Mouse (Mus musculus): ENCODE results near the gene Olfr1272.
"Not testable (repeated sequence)": the region's sequence is repeated elsewhere in the genome, so short reads cannot be mapped to it uniquely, and the experiment has no call there.

Gene Olfr1272

DNA sequence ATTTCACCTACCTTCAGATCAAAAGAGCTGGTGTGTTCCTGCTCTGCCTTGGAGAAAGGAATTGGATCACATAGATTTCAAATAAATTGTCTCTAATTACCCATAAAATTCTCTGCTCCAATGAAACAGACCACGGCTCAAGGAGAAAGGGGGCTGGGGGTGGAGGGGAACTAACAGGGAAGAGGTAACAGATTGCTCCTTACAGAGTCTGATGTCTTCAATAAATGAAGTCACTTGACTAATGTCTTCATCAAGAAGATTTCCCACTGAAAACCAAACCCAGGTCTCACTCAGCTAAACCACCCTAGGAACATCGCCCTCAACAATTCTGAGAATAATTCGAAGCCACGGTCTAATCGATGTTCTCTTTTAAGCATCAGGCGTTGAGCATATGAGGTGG, at the start of gene Olfr1272:
Olfr1272 (minus strand) TSS at position 101 of the 400 bp plus-strand sequence.
- in situ Hi-C loops (cut with MboI), result no loop called here

DNA sequence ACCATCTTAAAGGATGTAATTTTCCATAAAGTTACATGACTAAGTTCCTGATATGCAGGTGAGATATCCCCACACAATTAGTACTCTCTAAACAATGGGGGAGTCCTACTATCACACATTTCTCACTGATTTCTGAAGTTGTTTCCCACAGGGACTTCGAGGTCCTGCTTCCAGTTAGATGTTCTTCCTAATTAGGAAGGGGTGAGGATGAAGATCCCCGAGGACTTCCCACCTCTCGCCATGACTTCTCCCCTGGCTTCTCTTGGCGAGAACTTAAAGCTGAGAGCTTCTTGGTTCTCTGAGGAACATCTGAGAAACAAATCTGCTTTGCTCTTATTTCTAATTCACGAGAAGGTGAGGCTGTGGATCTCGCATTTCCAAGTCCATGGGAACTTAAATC, 29.3 kb upstream of the Olfr1272 start, which contains the start of gene Gm13769:
Gm13769 (plus strand) TSS at position 301 of the 400 bp plus-strand sequence.
- in situ Hi-C loops (cut with MboI), result not testable (repeated sequence)

DNA sequence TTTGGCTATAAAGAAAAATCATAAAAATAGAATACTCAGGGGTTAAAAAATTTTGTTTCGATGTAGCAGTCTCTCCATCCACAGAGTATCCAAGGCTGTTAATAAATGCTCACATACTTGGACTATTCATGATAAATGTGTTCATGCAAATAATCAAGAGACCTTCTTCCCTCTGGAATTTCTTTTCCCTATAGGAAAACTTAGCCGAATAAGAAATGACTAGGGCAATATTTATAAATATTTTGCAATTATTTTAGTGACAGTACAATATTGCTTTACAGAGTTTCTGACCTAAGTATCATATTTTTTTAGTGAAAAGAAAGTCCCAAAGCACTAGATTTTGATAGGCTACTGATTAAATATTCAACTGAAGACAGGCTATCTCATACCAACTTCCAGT, 21.7 kb downstream of the Olfr1272 start, which contains the start of gene Olfr1271:
Olfr1271 (minus strand) TSS at position 101 of the 400 bp plus-strand sequence.
- in situ Hi-C loops (cut with MboI), result no loop called here

DNA sequence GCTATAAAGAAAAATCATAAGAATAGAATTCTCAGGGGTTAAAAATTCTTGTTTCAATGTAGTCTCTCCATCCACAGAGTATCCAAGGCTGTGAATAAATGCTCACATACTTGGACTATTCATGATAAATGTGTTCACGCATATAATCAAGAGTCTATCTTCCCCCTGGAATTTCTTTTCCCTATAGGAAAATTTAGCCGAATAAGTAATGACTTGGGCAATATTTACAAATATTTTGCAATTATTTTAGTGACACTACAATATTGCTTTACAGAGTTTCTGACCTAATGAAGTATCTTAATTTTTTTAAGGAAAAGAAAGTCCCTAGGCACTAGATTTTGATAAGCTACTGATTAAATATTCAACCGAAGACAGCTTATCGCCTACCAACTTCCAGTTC, 35.1 kb downstream of the Olfr1272 start, which contains the start of gene Olfr142:
Olfr142 (minus strand) TSS at position 101 of the 400 bp plus-strand sequence.
- in situ Hi-C loops (cut with MboI), result no loop called here
